Mouse (Mus musculus) layer of hippocampus, postnatal 10 days (tissue): Measurements from ENCODE around the gene Irf4. TPM values are rescaled to one million over a fixed set of nuclear protein-coding genes. Genes with fewer than 3 reads are reported as not detected.

Experiments used
- DNase-seq, 2 experiments: peaks; one replicate each; pipeline ENCODE4 v3.0.0; 2021; ENCODE audit warnings: low spot score in 2 of 2
- total RNA-seq, 2 experiments: library from RNA; stranded (reverse); gene quantifications; 2 replicates each; pipeline ENCODE4 v1.2.3; 2021

The Irf4 gene
- total RNA-seq, 2 experiments from 2014 or later, result 0.07 to 0.11 TPM

GRCm38 (mm10) chr13:30793196-30793595, 44.2 kb downstream of the Irf4 start:
- DNase-seq, result no peak

- no peak for DNase-seq
These were observed 44.6 kb downstream of the Irf4 start for GRCm38 (mm10) chr13:30793616-30794015.

- DNase-seq, result no peak
These were observed 46.9 kb downstream of the Irf4 start for GRCm38 (mm10) chr13:30795960-30796359.

GRCm38 (mm10) chr13:30801886-30802285, 52.9 kb downstream of the Irf4 start:
- DNase-seq, result no peak

GRCm38 (mm10) chr13:30802336-30802955, 53.4 kb downstream of the Irf4 start:
- DNase-seq, result no peak

GRCm38 (mm10) chr13:30809240-30809639, 60.2 kb downstream of the Irf4 start:
- DNase-seq, result no peak

GRCm38 (mm10) chr13:30813464-30813863, 64.4 kb downstream of the Irf4 start:
- no peak for DNase-seq

GRCm38 (mm10) chr13:30814256-30814655, 65.2 kb downstream of the Irf4 start:
- DNase-seq, result no peak

Other genes starting within 250 kb of the Irf4 start
- 100 to 1,000 TPM; 182 to 196 TPM for gene Uqcrfs1, start 203.9 kb upstream of the Irf4 start, total RNA-seq
- 10 to 100 TPM; 23.8 to 26.3 TPM for gene Dusp22, start 89.2 kb upstream of the Irf4 start, total RNA-seq
- gene Hus1b, start 198.5 kb downstream of the Irf4 start, total RNA-seq, result 1 to 10 TPM in 1 of 2 experiments, under 1 TPM in 1; 0.47 to 1.0 TPM
- 10 to 100 TPM; 46.3 to 46.4 TPM for gene Exoc2, start 224.9 kb downstream of the Irf4 start, total RNA-seq
- not detected for gene Gm5447, start 225.0 kb downstream of the Irf4 start, total RNA-seq